Mouse (Mus musculus) heart, postnatal 0 days (tissue): ENCODE data around the gene Htra2. TPM values are rescaled to one million over a fixed set of nuclear protein-coding genes. Genes with fewer than 3 reads are reported as not detected.

Source experiments
- ATAC-seq: fragments of 200-750 bp; cut with Nextera tagmentation; 2 replicates; pipeline ENCODE4 v1.8.0; 2017; ENCODE audit warnings: low read depth, moderate number of reproducible peaks, moderate library complexity; ENCODE audit not compliant: insufficient read depth
- DNase-seq: peaks from one replicate; pipeline ENCODE4 v3.0.0-alpha.2; 2016; ENCODE audit warnings: low spot score
- H3K27ac ChIP-seq: fragments of 300-500 bp; sonication (generic); 2 replicates; pipeline ENCODE4 v1.5.1; 2014; ENCODE audit warnings: low read depth, mild to moderate bottlenecking
- H3K27me3 ChIP-seq: fragments of 300-500 bp; sonication (generic); 2 replicates; pipeline ENCODE4 v1.6.1; 2014; ENCODE audit warnings: low read length, mixed read lengths; ENCODE audit not compliant: control insufficient read depth, insufficient read depth
- H3K36me3 ChIP-seq: fragments of 300-500 bp; sonication (generic); replicated peaks from 2 replicates; pipeline ENCODE4 v1.6.1; 2014; ENCODE audit warnings: low read length, mixed read lengths; ENCODE audit not compliant: control insufficient read depth, insufficient read depth
- H3K4me1 ChIP-seq: fragments of 300-500 bp; sonication (generic); 2 replicates; pipeline ENCODE4 v1.6.1; 2014; ENCODE audit warnings: antibody characterized with exemption; ENCODE audit not compliant: control insufficient read depth, insufficient read depth
- H3K4me2 ChIP-seq: fragments of 300-500 bp; sonication (generic); 2 replicates; pipeline ENCODE4 v1.6.1; 2014; ENCODE audit warnings: low read depth, mild to moderate bottlenecking, low read length, moderate library complexity
- H3K4me3 ChIP-seq: fragments of 300-500 bp; sonication (generic); 2 replicates; pipeline ENCODE4 v1.5.1; 2014; ENCODE audit warnings: low read depth, low read length
- H3K9ac ChIP-seq: fragments of 300-500 bp; sonication (generic); replicated peaks from 2 replicates; pipeline ENCODE4 v1.6.1; 2014; ENCODE audit warnings: low read depth, low read length, mixed read lengths
- H3K9me3 ChIP-seq: fragments of 300-500 bp; sonication (generic); replicated peaks from 2 replicates; pipeline ENCODE4 v1.6.1; 2016; ENCODE audit warnings: low read length; ENCODE audit not compliant: control insufficient read depth
- CTCF ChIP-seq: IDR thresholded peaks from 2 replicates; pipeline ENCODE4 v1.5.1; 2016; ENCODE audit warnings: antibody characterized with exemption, control low read depth, low read depth
- EP300 ChIP-seq: IDR thresholded peaks from 2 replicates; pipeline ENCODE4 v1.6.1; 2016; ENCODE audit warnings: antibody characterized with exemption, low read depth
- WGBS: fragments of 180-500 bp; shearing (Covaris S2); extraction: QIAGEN DNeasy Blood & Tissue Kit; methylation state at CpG from one replicate; pipeline ENCODE4 v1.1.7; 2014; 5-methylcytosine and 5-hydroxymethylcytosine counted together
- polyA plus RNA-seq: library from polyadenylated mRNA; unstranded; fragments of >200 nt; fragmentation: Nextera tagmentation; extraction: Ambion mirVana; gene quantifications from 2 replicates; pipeline ENCODE4 v1.2.1, GENCODE M21; 2015
- total RNA-seq: library from RNA; depleted of rRNA; stranded (reverse); fragments of >200 nt; gene quantifications from 2 replicates; pipeline ENCODE4 v1.2.3, GENCODE M21; 2014; ENCODE audit warnings: low replicate concordance

The Htra2 gene
- total and polyA plus RNA-seq, 2 experiments from 2014 or later = 50.3 to 61.9 TPM

GRCm38 (mm10) chr6:83077630-83078323 is 22.7 kb upstream of the Htra2 start, which contains the start of gene Pcgf1:
Gene Pcgf1 (plus strand): TSS chr6:83077869.
- Histone ChIP-seq H3K36me3 (peaks cover 28% of the 10 kb centered on the region; the same call in 1 of the 2 replicates), H3K4me3 (peak within 1 kb of the TSS; percentile 87), H3K9ac (peak within 1 kb of the TSS; percentile 82), H3K27me3 (peaks cover 48% of the 10 kb centered on the region), H3K4me1 (0 out of 2 replicates have a peak, but pooled peaks cover 4% of the 10 kb centered on the region), H3K4me2 (peak within 1 kb of the TSS; percentile 100), H3K27ac (peak within 1 kb of the TSS; percentile 80), H3K9me3 (no peaks in the 10 kb centered on the region)
- under 1% methylated on average over 54 of the region's 54 CpGs for WGBS
- ATAC-seq (peak; percentile 51), DNase-seq (no peak)
- TF ChIP-seq EP300 (no peak), CTCF (no peak)

GRCm38 (mm10) chr6:83074979-83075378 is 19.9 kb upstream of the Htra2 start:
- TF ChIP-seq CTCF = peak; percentile 14; the same call in 1 of the 2 replicates
- no peak for TF ChIP-seq EP300
- no peak overlapping the region for H3K27ac ChIP-seq
- no peak overlapping the region for H3K4me2 ChIP-seq
- H3K9ac ChIP-seq = no peak overlapping the region
- 0 out of 2 replicates have a peak, but pooled peaks cover 4% of the 10 kb centered on the region for H3K4me1 ChIP-seq
- 0 out of 2 replicates have a peak, but pooled peaks cover 2% of the 10 kb centered on the region for H3K36me3 ChIP-seq
- H3K27me3 ChIP-seq = peaks cover 71% of the 10 kb centered on the region
- no peak overlapping the region for H3K4me3 ChIP-seq
- no peaks in the 10 kb centered on the region for H3K9me3 ChIP-seq
- DNase-seq = no peak
- ATAC-seq = no peak
- WGBS = 25% methylated on average over 2 of the region's 2 CpGs

GRCm38 (mm10) chr6:83071220-83071619 is 16.1 kb upstream of the Htra2 start:
- Histone ChIP-seq H3K4me3 (peak overlapping the region; percentile 11; the same call in 1 of the 2 replicates), H3K36me3 (no peaks in the 10 kb centered on the region), H3K9ac (no peak overlapping the region), H3K27me3 (peaks cover 97% of the 10 kb centered on the region), H3K9me3 (no peaks in the 10 kb centered on the region), H3K27ac (no peak overlapping the region), H3K4me2 (no peak overlapping the region), H3K4me1 (peaks cover 3% of the 10 kb centered on the region; the same call in 1 of the 2 replicates)
- DNase-seq (no peak), ATAC-seq (no peak)
- TF ChIP-seq CTCF = no peak
- WGBS = 4% methylated on average over 24 of the region's 24 CpGs

- Histone ChIP-seq H3K27me3 (peaks cover 97% of the 10 kb centered on the region), H3K27ac (no peak overlapping the region), H3K9me3 (no peaks in the 10 kb centered on the region), H3K9ac (no peak overlapping the region), H3K4me2 (no peak overlapping the region), H3K36me3 (no peaks in the 10 kb centered on the region), H3K4me3 (peak overlapping the region; percentile 35), H3K4me1 (peaks cover 3% of the 10 kb centered on the region; the same call in 1 of the 2 replicates)
- TF ChIP-seq EP300 (no peak), CTCF (no peak)
- no peak for DNase-seq
- 2% methylated on average over 49 of the region's 58 CpGs for WGBS
- ATAC-seq = no peak
Measured at GRCm38 (mm10) chr6:83070311-83071219, 15.5 kb upstream of the Htra2 start.

- Histone ChIP-seq H3K36me3 (no peaks in the 10 kb centered on the region), H3K9me3 (no peaks in the 10 kb centered on the region), H3K4me3 (peak within 1 kb of the TSS; percentile 35), H3K4me1 (peaks cover 3% of the 10 kb centered on the region; the same call in 1 of the 2 replicates), H3K27me3 (peaks cover 97% of the 10 kb centered on the region), H3K27ac (no peak within 1 kb of the TSS), H3K9ac (no peak within 1 kb of the TSS), H3K4me2 (peak within 1 kb of the TSS; percentile 41; the same call in 1 of the 2 replicates)
- TF ChIP-seq CTCF = no peak
- TF ChIP-seq EP300 = no peak
- ATAC-seq = no peak
- no peak for DNase-seq
- WGBS = 1% methylated on average over 10 of the region's 10 CpGs
Measured at GRCm38 (mm10) chr6:83070247-83070310, 15.0 kb upstream of the Htra2 start, which contains the start of gene Tlx2. Gene Tlx2 (minus strand): TSS chr6:83070293.
